Mouse (Mus musculus) retina, adult 2 months (tissue): ENCODE measurements at regions not wholly inside any gene's neighbourhood (a gene's known extent, or its start where the extent isn't known, plus 50 kb on each side); places are given as distances from the start of the nearest gene placed in this dataset.

Experiments used
- DNase-seq: peaks from one replicate; pipeline ENCODE4 v3.0.0-alpha.2; 2012; ENCODE audit warnings: low read depth, low spot score

DNA sequence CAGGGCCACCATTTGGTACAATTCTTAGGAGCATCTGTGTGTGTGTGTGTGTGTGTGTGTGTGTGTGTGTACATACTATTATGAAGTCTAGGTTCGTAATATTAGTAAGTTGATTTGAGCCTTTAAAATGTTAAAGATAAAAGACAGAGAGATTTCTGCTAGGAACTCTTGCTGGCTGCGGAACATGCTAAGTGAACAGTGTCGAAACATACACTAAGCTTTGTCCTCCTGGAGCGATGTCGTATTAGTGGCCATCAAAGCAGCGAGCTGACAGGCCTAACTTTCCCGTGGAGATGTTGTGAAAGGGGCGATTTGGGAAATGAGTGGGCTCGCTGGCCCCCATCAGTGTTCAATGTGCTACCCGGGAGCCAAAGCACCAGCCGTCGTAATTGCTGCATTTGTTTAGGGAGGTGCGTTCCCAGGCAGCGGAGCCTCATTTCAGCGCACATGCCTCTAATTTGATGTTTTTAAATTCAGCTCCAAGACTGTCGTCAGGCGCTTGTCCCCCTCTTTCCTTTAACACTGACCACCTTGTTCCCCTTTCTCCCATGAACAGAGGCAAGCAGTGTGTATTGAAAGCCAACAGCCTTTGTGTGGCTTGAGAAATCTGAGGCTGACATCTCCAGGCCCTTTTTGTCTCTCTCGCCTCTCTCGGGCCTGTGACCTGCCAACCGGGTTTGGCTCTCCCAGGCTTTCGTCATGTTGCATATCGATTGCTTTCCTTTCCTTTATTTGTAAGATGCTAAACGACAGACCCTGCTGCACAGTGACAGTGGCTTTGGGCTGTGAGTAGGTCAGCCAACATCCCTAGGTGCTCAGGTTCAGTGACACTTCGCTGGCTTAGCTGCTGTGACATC lies 426.3 kb downstream of the Sorl1 start:
- no peak for DNase-seq

GRCm38 (mm10) chr9:41697160-41697559 lies 426.9 kb downstream of the Sorl1 start:
- no peak for DNase-seq

DNA sequence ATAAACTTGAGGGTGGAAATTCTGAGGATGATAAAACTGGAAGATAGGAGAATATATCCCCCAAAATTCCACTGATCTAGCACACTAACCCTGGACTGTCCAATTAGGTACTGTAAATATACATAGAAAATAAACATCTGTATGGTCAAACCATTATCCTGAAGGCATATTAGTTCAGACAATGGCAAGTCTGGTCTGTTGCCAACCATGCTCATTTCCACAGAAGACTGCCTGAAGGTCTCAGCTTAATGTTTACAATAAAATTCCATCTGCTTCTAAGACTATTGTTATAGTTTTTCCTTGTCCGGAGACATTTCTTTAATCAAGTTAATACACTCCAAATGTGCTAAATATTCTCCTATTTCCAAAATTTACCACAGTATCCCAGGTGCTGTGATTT lies 441.2 kb downstream of the Sorl1 start:
- DNase-seq, result no peak

DNA sequence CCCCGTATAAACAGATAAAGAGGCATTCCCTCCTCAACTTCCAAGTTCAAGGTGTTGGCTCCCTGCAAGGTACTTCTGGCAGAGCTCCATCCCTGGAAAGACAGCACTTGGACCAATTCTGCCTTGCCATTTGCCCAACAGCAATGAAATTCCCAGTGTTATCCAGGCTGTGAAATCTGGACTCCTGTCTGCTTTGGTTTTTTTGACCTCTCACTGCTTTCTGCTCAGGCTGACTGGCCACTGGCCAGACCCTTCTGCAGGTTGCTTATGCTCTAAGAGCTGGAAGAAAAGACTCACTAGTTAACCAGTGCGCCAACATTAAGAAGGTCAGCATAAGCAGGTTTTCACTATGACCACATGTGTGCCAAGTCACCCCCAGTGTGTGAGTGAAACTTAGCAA lies 448.4 kb downstream of the Sorl1 start:
- no peak for DNase-seq

GRCm38 (mm10) chr9:41672958-41673357 lies 451.1 kb downstream of the Sorl1 start:
- no peak for DNase-seq

GRCm38 (mm10) chr9:41668741-41669140 lies 455.4 kb downstream of the Sorl1 start:
- DNase-seq, result no peak

GRCm38 (mm10) chr9:41665000-41665685 lies 459.0 kb downstream of the Sorl1 start:
- DNase-seq, result no peak

GRCm38 (mm10) chr9:41660576-41660975 lies 463.5 kb downstream of the Sorl1 start:
- DNase-seq, result no peak

- DNase-seq, result no peak
These were observed 464.1 kb downstream of the Sorl1 start for GRCm38 (mm10) chr9:41660011-41660410.

DNA sequence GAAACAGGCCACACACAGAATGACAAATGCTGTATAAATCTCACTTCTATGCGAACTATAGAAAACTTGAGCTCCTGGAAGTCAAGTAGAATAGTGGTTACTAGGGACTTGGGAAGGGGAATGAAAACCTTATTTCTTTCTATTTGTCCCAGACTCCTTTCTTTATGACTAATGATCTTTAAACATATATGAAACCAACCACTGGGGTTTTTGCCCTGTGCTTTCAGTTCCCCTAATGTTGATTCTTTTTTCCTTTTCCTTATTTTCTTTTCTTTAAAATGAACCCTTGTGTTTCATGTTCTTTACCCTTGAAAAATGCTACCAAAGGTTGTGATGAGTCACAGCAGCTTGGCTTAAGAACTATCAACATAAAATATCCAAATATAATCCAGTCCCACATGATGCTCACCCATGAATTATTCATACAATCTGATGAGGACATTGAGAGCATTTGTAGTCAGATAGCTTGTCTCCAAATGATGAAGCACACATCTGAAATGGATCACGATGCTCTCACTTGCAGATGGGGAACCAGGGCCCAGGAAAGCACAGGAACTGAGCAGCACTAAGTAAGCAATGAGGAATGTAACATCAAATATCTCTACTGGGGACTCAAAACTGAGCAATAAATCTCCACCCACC lies 470.2 kb upstream of the Ubash3b start:
- no peak for DNase-seq

DNA sequence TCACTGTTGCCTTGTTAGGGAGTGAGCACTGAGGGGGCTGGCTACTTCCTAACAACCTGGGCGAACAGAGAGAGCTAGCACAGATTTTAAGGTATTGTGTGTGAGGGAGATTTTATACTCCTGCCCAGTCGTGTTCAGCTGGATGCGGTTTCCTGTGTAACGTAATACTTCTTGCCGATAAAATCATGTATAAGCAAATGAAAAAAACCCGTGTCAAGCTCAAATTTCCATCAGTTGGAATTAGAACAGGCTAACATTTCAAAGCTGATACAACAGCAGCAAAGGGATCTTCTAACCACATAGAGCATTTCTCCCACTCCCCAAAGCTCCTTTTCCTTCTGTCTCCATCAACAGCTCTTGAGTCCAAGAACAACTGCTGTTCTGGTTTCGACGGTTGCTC lies 459.8 kb upstream of the Ubash3b start:
- DNase-seq, result no peak

DNA sequence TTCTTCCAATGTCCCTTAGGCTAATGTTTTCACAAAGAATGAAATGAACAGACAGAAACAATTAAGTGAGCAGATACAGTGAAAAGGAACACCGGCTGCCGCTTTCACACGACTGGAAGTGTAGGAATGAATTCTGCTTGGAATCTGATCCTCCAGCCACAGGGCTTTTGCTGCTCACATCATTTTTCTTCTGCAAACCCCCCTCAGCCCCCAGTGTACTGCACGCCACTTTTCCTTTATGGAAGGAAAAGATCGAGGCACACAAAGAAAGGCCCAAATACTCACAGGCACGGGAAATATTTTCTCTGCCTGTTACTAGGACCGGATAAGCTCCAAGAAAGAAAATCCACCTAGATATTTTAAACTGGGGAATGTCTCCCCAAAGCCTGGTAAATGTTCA lies 452.5 kb upstream of the Ubash3b start:
- DNase-seq, result no peak

GRCm38 (mm10) chr9:41612802-41613550 lies 451.5 kb upstream of the Ubash3b start:
- DNase-seq, result no peak

DNA sequence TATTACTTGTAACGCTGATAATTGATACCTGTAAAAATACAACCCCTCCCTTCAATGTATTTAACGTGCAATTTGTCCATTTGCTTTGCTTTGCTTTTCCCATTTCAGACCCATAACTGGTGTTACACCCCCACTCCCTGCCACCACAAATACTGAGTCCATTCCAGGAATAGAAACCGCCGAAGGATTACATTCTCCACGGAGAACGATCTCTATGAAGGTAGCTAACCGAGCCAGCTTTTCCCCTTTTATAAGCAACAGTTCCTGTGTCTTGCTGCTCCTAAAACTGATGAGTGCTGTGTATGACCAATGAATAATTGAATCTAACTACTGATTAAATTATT lies 450.9 kb upstream of the Ubash3b start:
- no peak for DNase-seq

DNA sequence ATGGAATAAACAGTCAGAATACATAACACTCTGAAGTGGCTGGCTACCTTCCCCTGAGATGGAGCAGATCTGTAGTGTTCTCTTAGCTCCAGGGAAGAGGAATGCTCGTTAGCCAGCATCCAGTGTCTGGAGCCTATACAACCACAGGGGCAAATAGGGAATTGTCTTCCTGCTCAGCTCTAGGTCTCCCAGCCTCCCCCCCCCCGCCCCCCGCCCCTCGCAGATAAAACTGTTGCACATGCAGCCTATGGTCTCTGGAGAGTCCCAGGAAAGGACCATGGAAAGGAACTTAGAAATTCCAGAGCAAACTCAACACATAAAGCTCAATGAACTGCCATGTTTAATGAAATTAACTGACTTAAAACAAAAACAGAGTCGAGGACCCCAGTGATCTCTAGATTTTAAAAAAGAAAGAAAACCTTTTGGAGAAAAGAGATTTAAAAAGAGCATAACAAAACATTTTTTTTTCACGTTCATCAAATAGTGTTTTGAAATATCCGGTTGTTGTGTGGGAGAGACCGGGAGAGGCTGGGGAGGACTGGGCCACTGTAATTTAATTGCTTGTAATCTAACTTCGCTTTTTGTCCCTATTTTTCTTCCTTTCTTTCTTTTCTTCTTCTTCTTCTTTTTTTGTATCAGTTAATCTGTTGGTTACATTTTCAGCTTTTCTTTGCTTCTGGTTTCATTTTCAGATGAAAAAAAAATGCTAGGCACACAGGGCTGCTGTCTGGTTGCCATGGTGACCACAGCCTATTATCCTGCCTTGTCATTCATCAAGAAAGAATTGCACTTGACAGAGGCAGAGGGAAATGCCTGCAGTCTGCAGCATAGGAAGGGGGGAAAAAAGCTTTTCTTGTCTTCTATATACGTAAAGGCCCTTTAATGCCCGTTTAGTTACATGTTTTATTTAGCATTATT lies 450.3 kb upstream of the Ubash3b start:
- DNase-seq, result no peak

- no peak for DNase-seq
These were observed 448.9 kb upstream of the Ubash3b start for GRCm38 (mm10) chr9:41610347-41610746.

DNA sequence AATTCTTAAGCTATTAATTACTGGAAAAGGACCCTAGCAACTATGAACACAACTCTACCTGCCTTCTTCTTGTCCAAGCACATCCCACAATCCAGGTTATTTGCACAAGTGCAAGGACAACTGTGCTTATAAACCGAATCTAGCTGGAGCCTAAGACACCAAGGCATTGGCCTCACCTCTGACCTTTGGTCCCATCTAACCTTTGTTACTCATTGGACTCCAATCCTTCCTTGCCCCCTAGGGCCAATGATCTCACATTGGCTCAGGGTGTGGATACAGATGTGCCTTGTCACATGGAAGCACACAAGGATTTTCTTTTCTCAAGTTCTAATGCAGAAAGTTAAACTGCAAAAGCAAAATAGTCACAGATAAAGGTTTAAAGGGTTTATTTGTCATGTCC lies 444.6 kb upstream of the Ubash3b start:
- DNase-seq, result no peak

- DNase-seq, result no peak
These were observed 443.4 kb upstream of the Ubash3b start for GRCm38 (mm10) chr9:41604916-41605315.

DNA sequence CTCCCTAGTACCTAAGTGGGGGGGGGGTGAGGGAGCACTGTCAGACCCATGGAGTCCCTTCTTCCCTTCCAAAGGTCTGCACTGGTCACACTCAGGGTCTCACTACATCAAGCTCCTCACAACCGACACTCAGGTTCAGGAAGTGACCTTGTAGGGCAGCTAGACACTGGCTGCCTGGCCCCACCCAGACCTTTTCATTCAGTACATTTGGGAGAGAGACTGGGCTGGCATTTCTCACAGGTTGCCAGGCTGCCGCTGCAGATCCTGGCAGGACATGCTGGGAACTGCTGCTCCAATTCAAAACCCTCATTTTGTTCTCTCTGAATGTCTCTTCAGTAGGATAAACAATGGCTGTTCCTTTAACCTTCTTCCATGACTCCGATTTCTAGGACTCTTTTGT lies 439.3 kb upstream of the Ubash3b start:
- DNase-seq, result no peak

GRCm38 (mm10) chr9:41599874-41600273 lies 438.4 kb upstream of the Ubash3b start:
- DNase-seq, result no peak

GRCm38 (mm10) chr9:41595749-41596148 lies 434.3 kb upstream of the Ubash3b start:
- DNase-seq, result no peak
